24 mouse cellular contexts compared by ENCODE assay signal in the genomic region with DNA sequence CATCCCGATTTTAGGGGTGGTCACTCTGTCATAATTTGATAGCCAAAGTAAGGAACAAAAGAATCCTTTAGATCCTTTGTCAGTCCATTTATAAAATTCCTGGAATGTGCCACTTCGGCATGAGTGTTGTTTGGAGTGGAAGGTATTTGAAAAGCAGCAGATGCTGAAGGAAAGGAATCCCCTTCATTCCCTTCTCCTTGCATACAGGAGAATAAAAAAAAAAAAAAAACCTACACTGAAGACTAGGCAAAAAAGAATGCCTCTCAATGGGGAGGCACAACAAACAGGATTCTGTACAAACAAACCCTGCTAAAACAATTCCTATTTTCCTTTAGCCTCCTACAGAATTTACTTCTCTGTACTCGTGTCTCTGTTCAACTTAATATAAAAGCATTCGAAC.
"Had no signal": no experiment of that assay in that cellular context is flagged by ENCODE, and none has a peak within 500 bp of the region (broad histone marks: within the 10 kb centered on the region; RNA-seq: fewer than 3 reads in every experiment).

No protein-coding gene starts in this region.

- H3K9me3 ChIP-seq: heart, embryonic 10.5 days; heart, embryonic 12.5 days; hindbrain, embryonic 10.5 days; hindbrain, embryonic 12.5 days; intestine, embryonic 15.5 days; limb, embryonic 13.5 days; limb, embryonic 15.5 days had no signal

- H3K4me1 ChIP-seq: heart, embryonic 10.5 days; heart, embryonic 12.5 days; hindbrain, embryonic 10.5 days; hindbrain, embryonic 12.5 days; intestine, embryonic 15.5 days; limb, embryonic 13.5 days; limb, embryonic 15.5 days had no signal

- DNase-seq: gastrocnemius, adult 2 months; gastrocnemius, postnatal 10 days; gastrocnemius, postnatal 25 days; heart, adult 18-20 months; heart, postnatal 10 days; heart, postnatal 4 days; kidney, adult 18-20 months; kidney, adult 8-10 months; kidney, postnatal 10 days; kidney, postnatal 25 days; layer of hippocampus, adult 9-11 months; layer of hippocampus, postnatal 36 days; left cerebral cortex, postnatal 4 days had no signal

- ATAC-seq: hindbrain, embryonic 16.5 days; inflammation-experienced regulatory T-cells, adult 6 months; intestine, embryonic 15.5 days; intestine, postnatal 0 days had no signal

- H3K4me3 ChIP-seq: gastrocnemius, adult 2 months; heart, embryonic 10.5 days; heart, embryonic 12.5 days; hindbrain, embryonic 10.5 days; hindbrain, embryonic 12.5 days; intestine, embryonic 15.5 days; limb, embryonic 13.5 days; limb, embryonic 15.5 days had no signal

- H3K27ac ChIP-seq: gastrocnemius, adult 2 months; heart, embryonic 10.5 days; hindbrain, embryonic 10.5 days; hindbrain, embryonic 12.5 days; hindbrain, embryonic 14.5 days; intestine, embryonic 15.5 days; limb, embryonic 13.5 days; limb, embryonic 15.5 days had no signal

- H3K4me2 ChIP-seq: heart, embryonic 12.5 days; hindbrain, embryonic 12.5 days; hindbrain, embryonic 14.5 days; intestine, embryonic 15.5 days; limb, embryonic 13.5 days; limb, embryonic 15.5 days had no signal

- H3K9ac ChIP-seq: heart, embryonic 12.5 days; hindbrain, embryonic 12.5 days; hindbrain, embryonic 14.5 days; intestine, embryonic 15.5 days; limb, embryonic 13.5 days; limb, embryonic 15.5 days had no signal

- H3K27me3 ChIP-seq: heart, embryonic 12.5 days; hindbrain, embryonic 12.5 days; intestine, embryonic 15.5 days; limb, embryonic 13.5 days; limb, embryonic 15.5 days had no signal

- H3K36me3 ChIP-seq: heart, embryonic 10.5 days; heart, embryonic 12.5 days; hindbrain, embryonic 10.5 days; hindbrain, embryonic 12.5 days; intestine, embryonic 15.5 days; limb, embryonic 13.5 days; limb, embryonic 15.5 days had no signal
